Mouse (Mus musculus) liver, embryonic 15.5 days (tissue): Measurements from ENCODE around the gene Zfp800. TPM values are rescaled to one million over a fixed set of nuclear protein-coding genes. Genes with fewer than 3 reads are reported as not detected.

Experiments
- ATAC-seq: fragments of 200-750 bp; cut with Nextera tagmentation; 2 replicates; pipeline ENCODE4 v1.8.0; 2017; ENCODE audit warnings: moderate number of reproducible peaks, mild to moderate bottlenecking, moderate library complexity; ENCODE audit not compliant: insufficient read depth
- H3K27ac ChIP-seq: fragments of 300-500 bp; sonication (generic); replicated peaks from 2 replicates; pipeline ENCODE4 v1.5.1; 2015; ENCODE audit warnings: mild to moderate bottlenecking, inconsistent platforms
- H3K27me3 ChIP-seq: fragments of 300-500 bp; sonication (generic); 2 replicates; pipeline ENCODE4 v1.6.1; 2015; ENCODE audit warnings: mild to moderate bottlenecking, inconsistent platforms
- H3K36me3 ChIP-seq: fragments of 300-500 bp; sonication (generic); replicated peaks from 2 replicates; pipeline ENCODE4 v1.6.1; 2015; ENCODE audit warnings: moderate library complexity, mild to moderate bottlenecking, inconsistent platforms
- H3K4me1 ChIP-seq: fragments of 300-500 bp; sonication (generic); replicated peaks from 2 replicates; pipeline ENCODE4 v1.6.1; 2015; ENCODE audit warnings: inconsistent platforms
- H3K4me2 ChIP-seq: fragments of 300-500 bp; sonication (generic); 2 replicates; pipeline ENCODE4 v1.6.1; 2015; ENCODE audit warnings: moderate library complexity, mild to moderate bottlenecking, inconsistent platforms
- H3K4me3 ChIP-seq: fragments of 300-500 bp; sonication (generic); replicated peaks from 2 replicates; pipeline ENCODE4 v1.5.1; 2015; ENCODE audit warnings: mild to moderate bottlenecking, inconsistent platforms
- H3K9ac ChIP-seq: fragments of 300-500 bp; sonication (generic); 2 replicates; pipeline ENCODE4 v1.6.1; 2015; ENCODE audit warnings: moderate library complexity, mild to moderate bottlenecking, inconsistent platforms
- H3K9me3 ChIP-seq: fragments of 300-500 bp; sonication (generic); replicated peaks from 2 replicates; pipeline ENCODE4 v1.6.1; 2016; ENCODE audit warnings: inconsistent platforms
- WGBS: fragments of 180-500 bp; shearing (Covaris S2); methylation state at CpG from one replicate; pipeline ENCODE4 v1.1.7; 2015; ENCODE audit warnings: mixed read lengths; ENCODE audit not compliant: insufficient replicate concordance; 5-methylcytosine and 5-hydroxymethylcytosine counted together
- polyA plus RNA-seq: library from polyadenylated mRNA; unstranded; fragments of >200 nt; fragmentation: Nextera tagmentation; extraction: Ambion mirVana; gene quantifications from 2 replicates; pipeline ENCODE4 v1.2.1, GENCODE M21; 2015

The Zfp800 gene
- polyA plus RNA-seq, 1 experiment from 2014 or later = 25.6 TPM

- H3K4me3 ChIP-seq = no peak overlapping the region
- no peak overlapping the region for H3K9ac ChIP-seq
- H3K36me3 ChIP-seq = no peaks in the 10 kb centered on the region
- no peak overlapping the region for H3K4me2 ChIP-seq
- no peaks in the 10 kb centered on the region for H3K27me3 ChIP-seq
- no peak for ATAC-seq
- no peaks in the 10 kb centered on the region for H3K4me1 ChIP-seq
- 50% methylated on average over 6 of the region's 6 CpGs for WGBS
- no peaks in the 10 kb centered on the region for H3K9me3 ChIP-seq
- H3K27ac ChIP-seq = no peak overlapping the region
These were observed 195.0 kb downstream of the Zfp800 start for GRCm38 (mm10) chr6:28202833-28203232.

- H3K4me2 ChIP-seq = no peak overlapping the region
- no peak overlapping the region for H3K9ac ChIP-seq
- H3K4me3 ChIP-seq = no peak overlapping the region
- 39% methylated on average over 2 of the region's 2 CpGs for WGBS
- no peaks in the 10 kb centered on the region for H3K4me1 ChIP-seq
- H3K27me3 ChIP-seq = no peaks in the 10 kb centered on the region
- H3K9me3 ChIP-seq = no peaks in the 10 kb centered on the region
- H3K27ac ChIP-seq = no peak overlapping the region
- no peak for ATAC-seq
- H3K36me3 ChIP-seq = no peaks in the 10 kb centered on the region
These were observed 203.9 kb downstream of the Zfp800 start for GRCm38 (mm10) chr6:28193901-28194300.

GRCm38 (mm10) chr6:28191935-28192334 is 205.9 kb downstream of the Zfp800 start:
- no peaks in the 10 kb centered on the region for H3K27me3 ChIP-seq
- no peaks in the 10 kb centered on the region for H3K9me3 ChIP-seq
- 73% methylated on average over 2 of the region's 2 CpGs for WGBS
- no peaks in the 10 kb centered on the region for H3K36me3 ChIP-seq
- no peaks in the 10 kb centered on the region for H3K4me1 ChIP-seq
- no peak for ATAC-seq
- H3K4me2 ChIP-seq = no peak overlapping the region
- H3K27ac ChIP-seq = no peak overlapping the region
- H3K4me3 ChIP-seq = no peak overlapping the region
- H3K9ac ChIP-seq = no peak overlapping the region

Other genes starting within 250 kb of the Zfp800 start
- 406 and 425 TPM in 2 replicates for gene Arf5, start 25.6 kb upstream of the Zfp800 start, polyA plus RNA-seq
- gene Fscn3, start 29.8 kb upstream of the Zfp800 start, polyA plus RNA-seq = 0.32 and 0.70 TPM in 2 replicates
- 3.6 TPM in 2 replicates for gene Gcc1, start 30.4 kb upstream of the Zfp800 start, polyA plus RNA-seq
- gene Pax4, start 51.3 kb upstream of the Zfp800 start, polyA plus RNA-seq = not detected in 2 replicates
- gene Snd1, start 77.1 kb upstream of the Zfp800 start, polyA plus RNA-seq = 51.1 and 55.3 TPM in 2 replicates